Mouse (Mus musculus) 416B (cell line): ENCODE results near the gene Pikfyve.

ENCODE experiments used
- DNase-seq: peaks from one replicate; pipeline ENCODE4 v3.0.0; 2011; ENCODE audit warnings: low read depth

Gene Pikfyve

GRCm38 (mm10) chr1:65314054-65315021, 127.9 kb downstream of the Pikfyve start:
- peak; percentile 8 for DNase-seq

- no peak for DNase-seq
Observed at GRCm38 (mm10) chr1:65315022-65315407, 128.5 kb downstream of the Pikfyve start.
